In genomic region chr11:6698281-6698680, GRCm38 (mm10) we compare ENCODE assay signal across 42 mouse cellular contexts. TPM values are rescaled to one million over a fixed set of nuclear protein-coding genes. Genes with fewer than 3 reads are reported as not detected.
DNase-seq lines count a peak whose midpoint lies in the region; ATAC-seq and TF ChIP-seq lines count a peak whose summit lies in the region.
"Had no signal": no experiment of that assay in that cellular context is flagged by ENCODE, and none has a peak within 500 bp of the region (broad histone marks: within the 10 kb centered on the region; RNA-seq: fewer than 3 reads in every experiment).

No protein-coding gene starts in this region.

- no peak overlapping the region for H3K4me3 ChIP-seq in C2C12 (ENCODE audit: insufficient read depth, poor library complexity, severe bottlenecking)
- H3K4me3 ChIP-seq: embryonic facial prominence, embryonic 13.5 days; erythroblast, embryonic 14.5 days; forebrain, embryonic 12.5 days; hindbrain, embryonic 10.5 days; hindbrain, embryonic 15.5 days; left cerebral cortex, adult 2 months; limb, embryonic 12.5 days; liver, embryonic 15.5 days; lung, embryonic 15.5 days; midbrain, embryonic 12.5 days; stomach, embryonic 15.5 days had no signal

- H3K27me3 ChIP-seq in C2C12 (ENCODE audit: control insufficient read depth, insufficient read depth, insufficient read length): no peaks in the 10 kb centered on the region
- H3K27me3 ChIP-seq: embryonic facial prominence, embryonic 13.5 days; forebrain, embryonic 12.5 days; hindbrain, embryonic 15.5 days; limb, embryonic 12.5 days; liver, embryonic 15.5 days; lung, embryonic 15.5 days; midbrain, embryonic 12.5 days; stomach, embryonic 15.5 days had no signal

- no peaks in the 10 kb centered on the region for H3K79me3 ChIP-seq in C2C12 (ENCODE audit: low read depth)

- no peak for TF ChIP-seq CTCF in C2C12 (IDR thresholded peaks at IDR 0.05; ENCODE audit: control insufficient read depth, insufficient read depth, insufficient read length)

- no peaks in the 10 kb centered on the region for H3K36me3 ChIP-seq in C2C12 (ENCODE audit: control insufficient read depth, insufficient read depth)
- H3K36me3 ChIP-seq: embryonic facial prominence, embryonic 13.5 days; forebrain, embryonic 12.5 days; hindbrain, embryonic 10.5 days; hindbrain, embryonic 15.5 days; limb, embryonic 12.5 days; liver, embryonic 15.5 days; lung, embryonic 15.5 days; midbrain, embryonic 12.5 days; stomach, embryonic 15.5 days had no signal

- no peak overlapping the region for H3ac ChIP-seq in C2C12 (ENCODE audit: control insufficient read depth, insufficient read length, low read depth)

- peak; percentile 53 for DNase-seq in adrenal gland, adult 2 months
- no peak for DNase-seq in adrenal gland, postnatal 4 days (ENCODE audit: low spot score in 2 of 2)
- DNase-seq in brain, adult 2 months (ENCODE audit: low read depth, low spot score): peak; percentile 58
- DNase-seq in ovary, postnatal 10 days (ENCODE audit: low spot score): no peak
- no peak for DNase-seq in layer of hippocampus, adult 9-10 months (ENCODE audit: low spot score)
- DNase-seq: B cell, adult 2 months; cerebellum, adult 11 months; cerebellum, adult 9-11 months; gastrocnemius, postnatal 14 days; heart, postnatal 14 days; kidney, adult 11 months; kidney, postnatal 14 days; retina, postnatal 1 day; right cerebral cortex, postnatal 14 days; thymus, postnatal 25 days had no signal

- no peak for ATAC-seq in megakaryocyte-erythroid progenitor cell, adult 5-6 weeks (replicated peaks; ENCODE audit: low FRiP score, low TSS enrichment, poor library complexity, severe bottlenecking)
- ATAC-seq: inflammation-experienced regulatory T-cells, adult 6 months had no signal

- H3K79me2 ChIP-seq in C2C12 (ENCODE audit: control insufficient read depth, insufficient read depth): no peaks in the 10 kb centered on the region

TF ChIP-seq in C2C12, 6 proteins besides CTCF, POLR2A, EP300 and RAD21:
- TF ChIP-seq MAX (IDR thresholded peaks at IDR 0.05) (peak; percentile 48), FOSL1 (IDR thresholded peaks at IDR 0.05; ENCODE audit: insufficient read depth, low read length, poor library complexity, severe bottlenecking) (peak; percentile 73), USF1 (IDR thresholded peaks at IDR 0.05; ENCODE audit: low read depth) (no peak), CEBPB (IDR thresholded peaks at IDR 0.05; ENCODE audit: low read depth) (peak; percentile 17)

RNA-seq across cellular contexts. Expression of gene Ramp3, which starts 40.0 kb away (rescaled TPM):
- 10 to 100 TPM; 15.9 to 21.7 TPM for total RNA-seq in adrenal gland, adult 2 months (2021)
- polyA plus RNA-seq in adrenal gland, adult 2 months (2012; rRNA removed): 25.3 and 30.7 TPM in 2 replicates
- total RNA-seq in adrenal gland, postnatal 4 days (2021): 10 to 100 TPM; 14.3 to 14.8 TPM
- 0.05 TPM for polyA plus RNA-seq in C2C12 (2012; fragmentation: generic; extraction: Trizol)
- total RNA-seq in megakaryocyte-erythroid progenitor cell, adult 5-6 weeks (2014; fragmentation: Nextera tagmentation): not detected in 2 replicates
- total RNA-seq in megakaryocyte-erythroid progenitor cell, adult 5-6 weeks (2017): not detected in 2 replicates
- total RNA-seq: common myeloid progenitor, adult 5-6 weeks; granulocyte monocyte progenitor cell, adult 5-6 weeks had no signal
- polyA plus RNA-seq: erythroblast, embryonic 14.5 days had no signal

RNA-seq across cellular contexts. Expression of gene Wap, which starts 59.8 kb away (rescaled TPM):
- total RNA-seq in adrenal gland, adult 2 months (2021): not detected
- polyA plus RNA-seq in adrenal gland, adult 2 months (2012; rRNA removed): not detected in 2 replicates
- not detected for total RNA-seq in adrenal gland, postnatal 4 days (2021)
- not detected for polyA plus RNA-seq in C2C12 (2012; fragmentation: generic; extraction: Trizol)
- not detected in 2 replicates for total RNA-seq in megakaryocyte-erythroid progenitor cell, adult 5-6 weeks (2014; fragmentation: Nextera tagmentation)
- total RNA-seq in megakaryocyte-erythroid progenitor cell, adult 5-6 weeks (2017): not detected in 2 replicates
- total RNA-seq: CH12.LX; common myeloid progenitor, adult 5-6 weeks; ES-E14; gastrocnemius, postnatal 14 days; granulocyte monocyte progenitor cell, adult 5-6 weeks; heart, postnatal 14 days; layer of hippocampus, adult 18-20 months; layer of hippocampus, postnatal 14 days; left cerebral cortex, adult 2 months; left cerebral cortex, postnatal 25 days; liver, adult 2 months; megakaryocyte, adult 5-6 weeks had no signal
- polyA plus RNA-seq: embryonic facial prominence, embryonic 13.5 days; erythroblast, embryonic 14.5 days; forebrain, embryonic 12.5 days; heart, embryonic 14.5 days; hindbrain, embryonic 10.5 days; hindbrain, embryonic 15.5 days; inflammation-experienced regulatory T-cells, adult 6 months; kidney, embryonic 14.5 days; limb, embryonic 12.5 days; liver, adult 2 months; liver, embryonic 15.5 days; lung, embryonic 15.5 days; midbrain, embryonic 12.5 days; neural tube, embryonic 14.5 days; small intestine, adult 2 months; stomach, embryonic 15.5 days had no signal

Comparison
In these comparisons a context has a peak if more than half of its experiments do, and no peak if none do; other contexts are left out.
1. DNase-seq: peak in adrenal gland, adult 2 months (single experiment) and brain, adult 2 months (single experiment); none in adrenal gland, postnatal 4 days (0 of 2), ovary, postnatal 10 days (single experiment) and layer of hippocampus, adult 9-10 months (single experiment).
2. RNA of gene Ramp3, which starts 40.0 kb away (total RNA-seq): 15.9 to 21.7 TPM in adrenal gland, adult 2 months and 14.3 to 14.8 TPM in adrenal gland, postnatal 4 days; not detected in megakaryocyte-erythroid progenitor cell, adult 5-6 weeks; every median in the first group is over 10 times any median in the second.